Mouse (Mus musculus): ENCODE measurements around the gene Fkbp6.
A peak's percentile ranks its signal among the peaks of the same experiment; 100 is the strongest.

Gene Fkbp6

GRCm38 (mm10) chr5:135276597-135276996 lies 73.2 kb downstream of the Fkbp6 start:
- DNase-seq (ENCODE audit: low read depth in 2 of 2, low spot score in 2 of 2): no peak

- DNase-seq (ENCODE audit: low read depth in 2 of 2, low spot score in 2 of 2): no peak
These were observed 75.0 kb downstream of the Fkbp6 start for GRCm38 (mm10) chr5:135274663-135275396.

DNA sequence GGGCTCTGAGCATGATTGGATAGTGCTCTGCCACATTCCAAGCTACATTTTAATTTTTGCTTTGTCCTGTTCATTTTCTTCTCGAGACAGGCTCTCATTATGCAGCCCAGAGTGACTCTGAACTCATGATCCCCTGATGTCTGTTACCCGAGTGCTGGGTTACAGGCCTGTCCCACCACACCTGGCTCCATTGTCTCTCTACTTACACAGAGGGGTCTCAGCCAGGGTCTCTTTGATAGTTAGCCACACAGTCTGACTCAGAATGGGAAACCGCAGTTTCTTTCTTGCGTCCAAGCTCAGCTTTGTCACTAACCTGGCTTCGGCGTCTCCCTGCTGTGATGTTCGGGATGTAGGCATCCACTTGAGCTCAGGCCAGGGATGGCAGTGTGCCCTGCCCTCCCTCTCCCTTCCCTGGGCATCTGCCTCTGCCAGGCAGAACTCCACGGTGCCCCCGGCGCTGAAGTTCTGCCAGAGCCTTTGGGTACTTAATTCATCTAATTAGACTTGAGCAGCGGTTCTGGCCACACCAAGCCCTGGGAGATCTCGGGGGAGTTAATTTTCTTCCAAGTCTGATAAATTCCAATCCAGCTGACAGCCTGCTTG lies 78.2 kb downstream of the Fkbp6 start:
- DNase-seq (ENCODE audit: low read depth in 2 of 2, low spot score in 2 of 2): no peak

- no peak for DNase-seq (ENCODE audit: low read depth in 2 of 2, low spot score in 2 of 2)
These were observed 79.5 kb downstream of the Fkbp6 start for GRCm38 (mm10) chr5:135270361-135270760.

DNA sequence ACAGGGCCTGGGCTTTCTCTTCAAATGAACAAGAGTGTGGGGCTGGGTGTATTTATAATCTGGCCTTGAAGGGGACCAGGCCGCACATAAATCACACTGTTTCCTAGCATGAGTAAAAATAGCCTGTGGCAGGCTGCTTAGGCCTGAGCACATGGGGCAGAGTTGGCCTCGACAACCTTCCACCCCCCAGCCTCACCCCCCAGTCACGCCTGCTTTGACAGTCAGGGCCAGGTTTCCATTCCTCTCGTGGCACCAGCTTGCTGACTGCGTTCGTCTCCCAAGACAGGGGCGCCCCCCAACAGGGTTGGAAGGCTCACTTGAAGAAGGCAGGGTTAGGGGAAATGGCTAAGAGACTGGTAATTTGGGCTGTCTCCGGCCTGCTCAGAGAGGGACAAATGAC lies 80.4 kb downstream of the Fkbp6 start:
- DNase-seq (ENCODE audit: low read depth in 2 of 2, low spot score in 2 of 2): no peak

DNA sequence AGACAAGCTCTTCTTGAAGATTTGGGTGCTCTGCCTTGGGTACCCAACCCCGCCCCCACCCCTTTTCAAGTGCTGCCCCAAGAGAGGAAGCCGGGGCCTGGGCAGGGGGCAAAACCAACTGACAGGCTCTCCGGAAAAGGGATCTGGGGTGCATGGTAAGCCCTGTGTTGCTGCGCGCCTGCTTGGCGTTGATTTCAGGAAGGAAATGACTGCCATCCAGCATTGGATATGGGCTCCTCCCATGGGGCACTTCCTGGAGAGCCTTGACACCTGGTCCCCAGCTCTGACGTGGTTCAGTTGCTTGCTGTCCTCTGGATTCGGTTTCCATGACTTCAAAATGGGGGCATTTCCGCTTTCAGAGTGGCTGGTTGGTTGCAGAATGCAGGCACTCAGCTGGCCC lies 85.3 kb downstream of the Fkbp6 start:
- no peak for DNase-seq (ENCODE audit: low read depth in 2 of 2, low spot score in 2 of 2)

DNA sequence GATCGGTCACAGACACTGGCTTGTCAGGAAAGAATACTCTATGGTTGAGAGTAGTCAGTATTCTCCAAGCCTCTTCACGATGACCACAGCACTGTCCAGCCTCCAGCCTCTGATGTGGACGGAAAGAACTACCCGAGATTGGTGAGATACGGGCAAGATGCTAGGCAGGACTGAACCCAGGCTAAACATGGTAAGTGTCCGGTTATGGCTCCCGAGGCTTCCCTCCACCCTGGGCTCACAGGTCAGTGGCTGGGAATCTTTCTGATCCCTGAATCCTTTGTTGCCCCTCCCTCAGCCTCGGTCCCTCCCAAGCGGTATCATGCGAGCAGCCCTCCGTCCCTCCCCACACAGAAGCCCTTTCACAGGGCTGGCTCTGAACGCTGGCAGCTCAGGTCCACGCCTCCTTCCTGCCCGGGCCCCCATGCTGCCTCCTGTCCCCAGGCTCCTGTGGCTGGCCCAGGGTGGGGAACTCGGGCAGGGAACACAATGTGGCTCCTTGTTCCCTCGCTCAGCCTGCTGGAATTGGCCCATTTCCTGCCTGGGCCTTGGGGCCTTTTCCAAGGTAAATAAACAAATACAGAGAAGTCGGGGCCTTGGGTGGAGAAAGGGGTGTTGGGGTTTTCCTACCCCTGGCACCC lies 85.9 kb downstream of the Fkbp6 start:
- DNase-seq (ENCODE audit: low read depth in 2 of 2, low spot score in 2 of 2): no peak

DNA sequence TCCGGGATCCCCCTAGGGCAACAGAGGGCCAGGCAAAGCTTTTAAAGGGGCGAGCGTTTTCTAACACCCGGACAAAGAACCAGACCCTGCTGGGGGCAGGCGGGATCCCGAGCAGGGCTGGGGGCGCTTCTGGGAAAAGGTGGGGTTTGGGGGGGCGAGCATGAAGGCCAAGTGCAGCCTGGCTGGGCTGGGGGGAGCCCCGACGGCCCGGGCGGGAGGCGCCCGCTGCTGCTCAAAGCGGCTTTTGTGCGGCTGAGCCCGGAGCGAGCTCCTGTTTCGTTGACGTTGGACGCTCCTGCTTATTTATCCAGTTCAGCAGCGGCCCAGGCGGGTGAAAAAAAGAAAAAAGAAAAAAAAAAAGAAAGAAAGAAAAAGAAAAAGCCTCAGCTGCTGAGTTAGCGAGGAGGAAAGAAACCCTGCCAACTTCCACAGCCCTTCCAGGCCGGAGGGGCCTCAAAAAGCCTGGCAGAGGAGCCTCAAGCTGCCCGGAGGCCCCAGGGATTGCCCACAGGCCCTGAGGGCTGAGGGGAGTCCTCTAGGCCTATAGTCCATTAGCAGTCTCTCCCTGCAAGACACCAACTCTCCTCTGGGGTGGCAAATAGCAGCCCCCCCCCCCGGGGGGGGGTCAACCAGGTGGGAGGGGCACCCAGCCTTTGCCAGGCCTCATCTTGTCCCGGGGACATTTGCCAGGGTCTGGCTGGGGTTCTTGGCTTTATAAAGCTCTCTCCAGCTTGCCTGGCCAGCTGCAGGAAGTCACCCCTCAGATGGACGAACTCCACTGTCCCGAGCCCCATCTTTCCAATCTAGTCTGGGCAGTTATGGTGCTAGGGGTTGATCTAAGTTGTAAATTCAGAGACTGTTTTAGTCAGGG lies 91.3 kb downstream of the Fkbp6 start:
- no peak for DNase-seq (ENCODE audit: low read depth in 2 of 2, low spot score in 2 of 2)

DNA sequence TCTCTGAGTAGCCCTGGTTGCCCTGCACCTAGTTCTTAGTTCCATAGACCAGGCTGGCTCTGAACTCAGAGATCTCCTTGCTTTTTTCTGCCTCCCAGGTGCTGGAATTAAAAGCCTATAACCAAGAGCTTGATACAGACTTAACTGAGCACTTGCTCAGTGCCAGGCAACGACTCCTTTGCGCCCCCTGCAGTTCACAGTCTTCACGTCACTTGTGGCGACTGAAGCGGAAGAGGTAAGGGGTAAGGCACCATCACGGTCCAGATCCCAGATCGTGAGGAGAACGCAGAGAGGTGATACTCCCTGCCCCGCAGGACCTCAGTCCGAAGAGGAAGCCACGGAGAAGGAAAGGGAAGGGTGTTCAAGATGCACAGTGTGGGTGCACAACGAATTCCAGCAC lies 92.3 kb downstream of the Fkbp6 start:
- no peak for DNase-seq (ENCODE audit: low read depth in 2 of 2, low spot score in 2 of 2)

GRCm38 (mm10) chr5:135256166-135256565 lies 93.7 kb downstream of the Fkbp6 start:
- DNase-seq (ENCODE audit: low read depth in 2 of 2, low spot score in 2 of 2): no peak

DNA sequence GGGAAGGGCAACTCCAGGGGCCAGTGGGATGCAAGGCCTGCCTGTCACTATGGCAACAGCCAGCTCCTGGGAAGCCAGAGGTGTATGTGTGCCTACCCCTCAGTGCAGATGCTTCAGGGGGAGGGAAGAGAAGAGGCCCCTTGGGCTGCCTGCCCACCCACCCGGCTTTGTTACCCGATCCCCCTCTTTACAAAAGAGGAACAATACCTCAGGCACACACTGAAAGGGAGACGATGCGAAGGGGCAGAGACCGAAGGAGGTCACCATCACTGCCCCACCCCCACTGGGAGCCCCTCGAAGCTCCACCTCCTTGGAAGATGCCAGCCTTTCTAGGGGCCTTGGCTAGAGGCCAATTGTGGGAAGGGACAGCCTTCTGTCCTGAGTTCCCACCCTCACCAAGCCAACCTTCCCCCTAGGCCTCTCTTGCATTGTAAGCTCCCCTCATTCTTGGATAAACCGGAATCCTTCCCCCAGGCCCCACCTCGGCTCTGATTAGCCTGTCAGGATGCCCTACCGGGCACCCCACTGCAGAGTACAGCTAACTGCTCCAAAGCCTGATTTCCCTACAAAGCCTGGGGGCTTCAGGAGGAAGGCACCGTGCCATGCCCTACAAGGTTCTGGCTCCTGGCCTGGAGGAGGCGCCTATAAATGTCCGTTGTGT lies 96.0 kb downstream of the Fkbp6 start:
- no peak for DNase-seq (ENCODE audit: low read depth in 2 of 2, low spot score in 2 of 2)

- peak; percentile 40 to 54 for DNase-seq (ENCODE audit: low read depth in 2 of 2, low spot score in 2 of 2)
These were observed 98.8 kb downstream of the Fkbp6 start, which contains the start of gene Fzd9 for GRCm38 (mm10) chr5:135251079-135251454. Gene Fzd9 (minus strand): TSS chr5:135251230.

DNA sequence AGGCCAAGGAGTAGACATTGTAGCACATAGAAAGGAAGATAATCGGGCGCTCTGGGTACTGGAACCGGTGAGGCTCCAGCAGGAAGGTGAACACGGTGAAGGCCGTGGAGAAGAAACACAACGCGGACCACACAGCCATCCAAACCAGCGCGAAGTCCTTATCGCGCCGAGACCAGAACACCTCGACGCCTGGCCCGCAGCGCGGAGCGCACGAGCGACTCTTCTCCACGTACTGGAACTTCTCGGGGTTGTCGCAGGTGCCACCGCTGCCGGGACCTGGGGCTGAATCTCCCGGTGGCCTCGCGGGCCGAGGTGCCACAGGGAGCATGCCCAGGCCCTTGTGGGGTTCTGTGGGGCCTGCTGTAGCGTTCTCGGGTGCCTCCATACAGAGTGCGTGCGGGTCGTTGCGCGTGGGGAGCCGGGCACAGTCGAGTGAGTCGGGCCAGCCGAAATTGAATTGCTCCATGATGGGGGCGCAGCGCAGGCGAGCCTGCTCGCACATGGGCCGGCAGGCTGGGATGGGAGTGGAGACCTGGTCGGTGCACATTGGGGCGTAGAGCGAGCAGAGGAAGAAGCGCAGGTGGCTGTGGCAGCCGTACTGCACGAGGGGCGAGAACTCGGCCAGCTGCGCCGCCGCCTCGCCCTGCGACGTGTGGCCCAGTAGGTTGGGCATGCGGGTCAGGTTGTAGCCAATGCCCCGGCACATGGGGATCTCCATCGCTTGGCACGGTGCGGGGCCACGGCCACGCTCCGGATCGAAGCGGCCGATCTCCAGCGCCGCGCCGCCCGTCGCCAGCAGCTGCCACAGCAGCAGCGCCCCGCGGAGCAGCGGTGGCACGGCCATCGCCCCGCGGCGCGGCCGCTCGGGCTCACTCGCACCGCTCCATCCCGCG lies 99.4 kb downstream of the Fkbp6 start:
- no peak for DNase-seq (ENCODE audit: low read depth in 2 of 2, low spot score in 2 of 2)

- DNase-seq (ENCODE audit: low read depth in 2 of 2, low spot score in 2 of 2): no peak
These were observed 100.7 kb downstream of the Fkbp6 start for GRCm38 (mm10) chr5:135248956-135249676.

GRCm38 (mm10) chr5:135247337-135247736 lies 102.5 kb downstream of the Fkbp6 start:
- DNase-seq (ENCODE audit: low read depth in 2 of 2, low spot score in 2 of 2): no peak

GRCm38 (mm10) chr5:135246531-135246930 lies 103.3 kb downstream of the Fkbp6 start:
- no peak for DNase-seq (ENCODE audit: low read depth in 2 of 2, low spot score in 2 of 2)

DNA sequence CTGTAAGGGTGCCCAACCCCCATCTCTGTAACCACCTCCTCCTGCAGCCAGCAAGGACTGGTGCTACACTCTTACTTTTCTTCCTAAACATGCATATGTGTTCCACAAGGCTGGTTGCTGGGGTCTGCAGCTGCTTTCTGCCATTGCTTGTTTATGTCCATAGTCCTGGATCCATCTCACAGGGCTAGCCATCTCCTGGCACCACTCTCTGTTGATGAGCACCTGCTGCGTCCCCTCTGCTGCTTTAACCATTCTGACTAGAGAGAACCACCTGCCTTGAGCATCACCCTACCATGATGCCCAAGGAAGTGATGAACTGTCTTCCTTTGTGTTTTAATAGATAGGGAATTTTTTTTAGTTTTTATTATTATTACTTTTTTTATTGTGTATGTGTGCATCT lies 106.7 kb downstream of the Fkbp6 start:
- no peak for DNase-seq (ENCODE audit: low read depth in 2 of 2, low spot score in 2 of 2)

GRCm38 (mm10) chr5:135242608-135243007 lies 107.2 kb downstream of the Fkbp6 start:
- no peak for DNase-seq (ENCODE audit: low read depth in 2 of 2, low spot score in 2 of 2)

DNA sequence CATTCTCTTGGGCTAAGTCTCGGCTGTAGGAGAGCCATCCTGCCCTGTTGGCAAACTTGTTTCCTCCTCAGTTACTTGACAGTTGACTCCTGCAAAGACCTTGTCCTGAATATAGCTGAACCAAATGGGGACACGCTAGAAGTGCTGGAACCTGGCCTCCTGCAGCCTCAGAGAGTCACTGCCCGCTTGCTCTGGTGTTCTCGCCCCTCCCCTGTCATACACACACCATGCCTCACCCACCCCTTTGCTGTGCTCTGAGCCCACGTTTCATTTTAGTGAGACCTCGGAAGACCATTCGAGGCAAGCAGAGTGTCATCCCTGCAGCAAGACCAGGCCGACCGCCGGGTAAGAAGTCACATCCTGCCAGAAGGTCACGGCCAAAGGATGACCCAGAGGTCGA lies 107.7 kb downstream of the Fkbp6 start:
- DNase-seq (ENCODE audit: low read depth in 2 of 2, low spot score in 2 of 2): no peak

Data from CD8-positive naive resting alpha-beta T cell, adult 2 months (primary cell).